Mouse (Mus musculus) heart, embryonic 16.5 days (tissue): ENCODE measurements around the gene Aldh1a3. TPM values are rescaled to one million over a fixed set of nuclear protein-coding genes. Genes with fewer than 3 reads are reported as not detected.

Source experiments
- ATAC-seq: fragments of 200-750 bp; cut with Nextera tagmentation; replicated peaks from 2 replicates; pipeline ENCODE4 v1.8.0; 2017; ENCODE audit warnings: moderate number of reproducible peaks; ENCODE audit not compliant: insufficient read depth, low FRiP score; ENCODE audit errors: extremely low read depth
- H3K27ac ChIP-seq: fragments of 300-500 bp; sonication (generic); 2 replicates; pipeline ENCODE4 v1.5.1; 2014; ENCODE audit warnings: mild to moderate bottlenecking, low read length, control low read depth, moderate library complexity
- H3K27me3 ChIP-seq: fragments of 300-500 bp; sonication (generic); 2 replicates; pipeline ENCODE4 v1.6.1; 2014; ENCODE audit warnings: low read length, mixed read lengths; ENCODE audit not compliant: control insufficient read depth, insufficient read depth
- H3K36me3 ChIP-seq: fragments of 300-500 bp; sonication (generic); 2 replicates; pipeline ENCODE4 v1.6.1; 2014; ENCODE audit not compliant: control insufficient read depth, insufficient read depth
- H3K4me1 ChIP-seq: fragments of 300-500 bp; sonication (generic); 2 replicates; pipeline ENCODE4 v1.6.1; 2014; ENCODE audit warnings: low read length, mixed read lengths; ENCODE audit not compliant: control insufficient read depth, insufficient read depth
- H3K4me2 ChIP-seq: fragments of 300-500 bp; sonication (generic); 2 replicates; pipeline ENCODE4 v1.6.1; 2014; ENCODE audit warnings: low read depth, mild to moderate bottlenecking, control low read depth, low read length
- H3K4me3 ChIP-seq: fragments of 300-500 bp; sonication (generic); 2 replicates; pipeline ENCODE4 v1.5.1; 2014; ENCODE audit warnings: mild to moderate bottlenecking, control low read depth, low read length
- H3K9ac ChIP-seq: fragments of 300-500 bp; sonication (generic); 2 replicates; pipeline ENCODE4 v1.6.1; 2014; ENCODE audit warnings: low read length, control low read depth
- H3K9me3 ChIP-seq: fragments of 300-500 bp; sonication (generic); replicated peaks from 2 replicates; pipeline ENCODE4 v1.6.1; 2016; ENCODE audit warnings: low read length; ENCODE audit not compliant: control insufficient read depth
- WGBS: fragments of 180-500 bp; shearing (Covaris S2); extraction: QIAGEN DNeasy Blood & Tissue Kit; methylation state at CpG from one replicate; pipeline ENCODE4 v1.1.7; 2014; 5-methylcytosine and 5-hydroxymethylcytosine counted together
- polyA plus RNA-seq: library from polyadenylated mRNA; unstranded; fragments of >200 nt; fragmentation: Nextera tagmentation; extraction: Ambion mirVana; gene quantifications from 2 replicates; pipeline ENCODE4 v1.2.1, GENCODE M21; 2015

Gene Aldh1a3
- polyA plus RNA-seq, 1 experiment from 2014 or later = 2.0 TPM

GRCm38 (mm10) chr7:66369071-66369933 lies 58.0 kb downstream of the Aldh1a3 start:
- no peak overlapping the region for H3K27ac ChIP-seq

DNA sequence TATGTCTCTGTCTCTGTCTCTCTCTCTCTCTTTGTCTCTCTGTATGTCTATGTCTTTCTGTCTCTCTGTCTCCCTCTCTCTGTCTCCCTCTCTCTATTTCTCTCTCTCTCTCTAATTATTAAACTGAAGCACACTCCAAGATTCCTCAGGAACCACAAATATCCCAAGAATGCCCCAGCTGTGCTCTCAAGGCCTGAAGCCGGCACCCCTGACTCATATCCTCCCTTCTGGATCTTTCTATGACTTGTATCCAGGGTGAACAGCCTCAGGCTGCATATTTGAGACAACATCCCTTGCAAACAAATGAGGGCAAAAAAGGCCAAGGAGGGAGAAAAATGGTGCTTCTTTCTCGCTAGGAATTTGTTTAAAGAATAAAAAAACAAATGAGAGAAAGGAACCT lies 61.4 kb downstream of the Aldh1a3 start, which contains the start of gene Gm10974:
Gene Gm10974 (plus strand): TSS at position 2 of the 400 bp plus-strand sequence.
- no peaks in the 10 kb centered on the region for H3K36me3 ChIP-seq
- H3K4me1 ChIP-seq = peaks cover 7% of the 10 kb centered on the region
- peaks cover 5% of the 10 kb centered on the region for H3K9me3 ChIP-seq
- H3K27ac ChIP-seq = no peak within 1 kb of the TSS
- WGBS = 36% methylated on average over 2 of the region's 2 CpGs
- no peak within 1 kb of the TSS for H3K4me2 ChIP-seq
- H3K4me3 ChIP-seq = no peak within 1 kb of the TSS
- no peak within 1 kb of the TSS for H3K9ac ChIP-seq
- ATAC-seq = no peak
- H3K27me3 ChIP-seq = no peaks in the 10 kb centered on the region

More at GRCm38 (mm10) chr7:66369071-66369933, 58.0 kb downstream of the Aldh1a3 start:
- ATAC-seq = no peak
- H3K4me1 ChIP-seq = peaks cover 7% of the 10 kb centered on the region
- no peak overlapping the region for H3K4me2 ChIP-seq
- H3K36me3 ChIP-seq = no peaks in the 10 kb centered on the region
- WGBS = 63% methylated on average over 5 of the region's 5 CpGs
- no peak overlapping the region; the same call in 1 of the 2 replicates for H3K9ac ChIP-seq
- no peaks in the 10 kb centered on the region for H3K27me3 ChIP-seq
- H3K9me3 ChIP-seq = no peaks in the 10 kb centered on the region
- no peak overlapping the region for H3K4me3 ChIP-seq

GRCm38 (mm10) chr7:66365411-66365810 lies 61.9 kb downstream of the Aldh1a3 start:
- peaks cover 2% of the 10 kb centered on the region for H3K36me3 ChIP-seq
- H3K9ac ChIP-seq = no peak overlapping the region
- peaks cover 7% of the 10 kb centered on the region for H3K4me1 ChIP-seq
- no peaks in the 10 kb centered on the region for H3K27me3 ChIP-seq
- no peak for ATAC-seq
- H3K4me3 ChIP-seq = no peak overlapping the region
- WGBS = 66% methylated on average over 2 of the region's 2 CpGs
- H3K27ac ChIP-seq = no peak overlapping the region
- H3K9me3 ChIP-seq = peaks cover 7% of the 10 kb centered on the region
- no peak overlapping the region for H3K4me2 ChIP-seq

DNA sequence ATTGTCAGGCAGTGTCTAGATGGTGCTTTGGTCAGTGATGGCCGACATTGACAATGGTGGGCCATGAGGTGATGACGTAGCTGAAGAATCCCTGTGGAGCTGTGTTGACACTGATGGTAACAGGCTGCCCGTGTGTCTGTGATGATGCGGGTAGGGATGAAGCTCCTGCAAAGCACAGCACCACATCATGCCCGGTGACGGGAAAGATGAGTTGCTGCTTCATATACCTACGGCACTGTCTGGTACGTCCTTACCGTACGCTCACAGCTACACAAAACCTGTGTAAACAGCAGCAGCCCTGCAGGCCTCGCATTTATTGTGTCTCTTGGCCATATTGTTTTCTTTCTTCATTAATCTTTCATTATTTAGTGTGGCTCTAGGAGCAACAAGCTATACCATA lies 62.8 kb downstream of the Aldh1a3 start:
- Histone ChIP-seq H3K4me3 (no peak overlapping the region), H3K36me3 (peaks cover 11% of the 10 kb centered on the region), H3K27me3 (no peaks in the 10 kb centered on the region), H3K27ac (no peak overlapping the region), H3K9me3 (peaks cover 10% of the 10 kb centered on the region), H3K9ac (no peak overlapping the region), H3K4me2 (no peak overlapping the region), H3K4me1 (no peaks in the 10 kb centered on the region)
- WGBS = 90% methylated on average over 11 of the region's 11 CpGs
- no peak for ATAC-seq

GRCm38 (mm10) chr7:66359044-66359443 lies 68.3 kb downstream of the Aldh1a3 start:
- Histone ChIP-seq H3K9me3 (peaks cover 10% of the 10 kb centered on the region), H3K4me3 (no peak overlapping the region), H3K4me1 (no peaks in the 10 kb centered on the region), H3K9ac (no peak overlapping the region), H3K27ac (no peak overlapping the region), H3K36me3 (peaks cover 11% of the 10 kb centered on the region), H3K27me3 (no peaks in the 10 kb centered on the region), H3K4me2 (no peak overlapping the region)
- WGBS = 81% methylated on average over 4 of the region's 4 CpGs
- no peak for ATAC-seq

DNA sequence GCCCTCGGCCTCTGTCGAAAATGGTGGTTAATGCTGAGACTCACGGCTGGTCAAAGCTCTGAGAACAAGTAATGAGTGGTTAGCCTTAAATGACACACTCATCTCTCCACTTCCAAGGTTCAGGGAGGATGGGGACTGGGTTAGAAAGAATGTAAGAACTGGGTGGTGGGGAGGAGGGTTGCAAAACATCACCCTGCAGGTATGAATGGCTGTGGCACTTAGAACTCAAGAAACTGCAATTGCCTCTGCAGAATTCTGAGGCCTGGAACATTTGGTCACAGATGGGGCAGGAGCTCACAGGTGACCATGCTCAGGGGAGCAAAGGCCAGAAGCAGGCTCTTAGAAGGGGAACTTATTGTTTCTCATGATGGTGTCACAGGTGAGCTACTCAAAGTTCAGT lies 68.9 kb downstream of the Aldh1a3 start:
- H3K9me3 ChIP-seq = peaks cover 10% of the 10 kb centered on the region
- WGBS = 94% methylated on average over 3 of the region's 3 CpGs
- no peak overlapping the region for H3K4me2 ChIP-seq
- H3K4me3 ChIP-seq = no peak overlapping the region
- ATAC-seq = no peak
- H3K9ac ChIP-seq = no peak overlapping the region
- H3K27ac ChIP-seq = no peak overlapping the region
- H3K4me1 ChIP-seq = no peaks in the 10 kb centered on the region
- H3K36me3 ChIP-seq = peaks cover 11% of the 10 kb centered on the region
- H3K27me3 ChIP-seq = no peaks in the 10 kb centered on the region

DNA sequence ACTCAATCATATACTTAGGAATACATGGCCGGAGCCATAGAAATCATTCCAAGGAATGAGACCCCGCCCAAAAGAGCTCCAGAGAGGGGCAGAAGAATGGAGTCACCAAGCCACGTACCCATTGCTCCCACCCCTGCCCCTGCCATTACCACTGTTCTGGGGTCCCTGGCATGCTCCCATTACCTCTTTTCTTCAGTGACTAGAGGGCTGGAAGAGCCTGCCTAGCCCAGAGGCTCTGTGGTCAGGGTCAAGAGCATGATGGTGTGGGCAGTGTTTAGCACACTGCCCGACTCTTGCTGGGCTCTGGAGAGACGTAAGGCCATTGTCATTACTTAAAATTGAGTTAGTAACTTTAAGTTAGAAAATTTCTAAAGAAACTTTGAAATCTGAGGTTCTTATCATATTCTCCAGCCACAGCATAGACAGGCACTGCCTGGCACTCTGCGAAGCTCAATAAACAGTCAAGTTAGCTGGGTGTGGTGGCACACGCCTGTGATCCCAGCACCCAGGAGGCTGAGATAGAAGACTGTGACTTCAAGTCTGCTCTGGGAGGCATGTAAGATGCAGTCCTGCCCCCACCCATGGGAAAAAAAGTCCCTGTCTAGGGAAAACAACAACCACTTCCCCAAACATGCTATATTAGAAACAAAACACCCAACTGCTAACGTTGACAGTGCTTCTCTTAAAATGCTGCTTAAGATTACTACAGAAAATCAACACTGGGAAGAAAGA lies 71.4 kb downstream of the Aldh1a3 start:
- no peak overlapping the region for H3K9ac ChIP-seq
- H3K27me3 ChIP-seq = no peaks in the 10 kb centered on the region
- ATAC-seq = no peak
- H3K9me3 ChIP-seq = peaks cover 6% of the 10 kb centered on the region
- WGBS = 86% methylated on average over 8 of the region's 8 CpGs
- no peak overlapping the region for H3K27ac ChIP-seq
- H3K4me2 ChIP-seq = no peak overlapping the region
- peaks cover 11% of the 10 kb centered on the region for H3K36me3 ChIP-seq
- no peak overlapping the region for H3K4me3 ChIP-seq
- H3K4me1 ChIP-seq = no peaks in the 10 kb centered on the region

- H3K36me3 ChIP-seq = peaks cover 4% of the 10 kb centered on the region; the same call in 1 of the 2 replicates
- no peak overlapping the region for H3K4me2 ChIP-seq
- no peaks in the 10 kb centered on the region for H3K4me1 ChIP-seq
- H3K27ac ChIP-seq = no peak overlapping the region
- H3K9ac ChIP-seq = no peak overlapping the region
- H3K9me3 ChIP-seq = peaks cover 3% of the 10 kb centered on the region
- ATAC-seq = no peak
- 46% methylated on average over 3 of the region's 3 CpGs for WGBS
- no peaks in the 10 kb centered on the region for H3K27me3 ChIP-seq
- no peak overlapping the region for H3K4me3 ChIP-seq
These were observed 72.4 kb downstream of the Aldh1a3 start for GRCm38 (mm10) chr7:66354911-66355310.

- Histone ChIP-seq H3K4me1 (no peaks in the 10 kb centered on the region), H3K4me2 (no peak overlapping the region), H3K27ac (no peak overlapping the region), H3K9me3 (no peaks in the 10 kb centered on the region), H3K27me3 (no peaks in the 10 kb centered on the region), H3K36me3 (no peaks in the 10 kb centered on the region), H3K4me3 (no peak overlapping the region), H3K9ac (no peak overlapping the region)
- no peak for ATAC-seq
- 75% methylated on average over 4 of the region's 4 CpGs for WGBS
These were observed 76.2 kb downstream of the Aldh1a3 start for GRCm38 (mm10) chr7:66351074-66351473.
